17 mouse cellular contexts compared by ENCODE assay signal in genomic region chr11:96411934-96412333, GRCm38 (mm10). TPM values are rescaled to one million over a fixed set of nuclear protein-coding genes. Genes with fewer than 3 reads are reported as not detected.
DNase-seq lines count a peak whose midpoint lies in the region; TF ChIP-seq lines count a peak whose summit lies in the region.
"Had no signal": no experiment of that assay in that cellular context is flagged by ENCODE, and none has a peak within 500 bp of the region (broad histone marks: within the 10 kb centered on the region; RNA-seq: fewer than 3 reads in every experiment).

No protein-coding gene starts in this region.

- no peak for TF ChIP-seq POLR2A in embryonic fibroblast, embryonic 13.5 days (IDR thresholded peaks at IDR 0.05; ENCODE audit: low read depth, low read length)

- H3K36me3 ChIP-seq in E14TG2a.4 (ENCODE audit: insufficient read depth, low read length): no peaks in the 10 kb centered on the region
- H3K36me3 ChIP-seq: embryonic facial prominence, embryonic 13.5 days; neural tube, embryonic 13.5 days had no signal

- H3K27ac ChIP-seq in layer of hippocampus, adult 2 months: no peak overlapping the region
- H3K27ac ChIP-seq in embryonic fibroblast, embryonic 13.5 days (ENCODE audit: insufficient read depth, low read length): no peak overlapping the region
- H3K27ac ChIP-seq: embryonic facial prominence, embryonic 13.5 days; neural tube, embryonic 13.5 days had no signal

- H3K4me3 ChIP-seq in layer of hippocampus, adult 2 months: no peak overlapping the region
- H3K4me3 ChIP-seq in E14TG2a.4 (replicated peaks; ENCODE audit: low read length): no peak overlapping the region
- H3K4me3 ChIP-seq in embryonic fibroblast, embryonic 13.5 days (ENCODE audit: insufficient read depth, low read length): no peak overlapping the region
- H3K4me3 ChIP-seq: embryonic facial prominence, embryonic 13.5 days; neural tube, embryonic 13.5 days had no signal

- no peak for DNase-seq in layer of hippocampus, adult 2 months (ENCODE audit: low spot score in 2 of 2)
- no peak for DNase-seq in layer of hippocampus, postnatal 14 days (ENCODE audit: low spot score in 2 of 2)
- peak; percentile 17 for DNase-seq in A20 (ENCODE audit: low read depth, low spot score)
- DNase-seq in thymus, postnatal 14 days: no peak
- no peak for DNase-seq in left cerebral cortex, adult 8-10 months (ENCODE audit: low spot score in 2 of 2)
- DNase-seq: cerebellum, adult 9-11 months; kidney, adult 11 months had no signal

- peaks cover 14% of the 10 kb centered on the region for H3K4me1 ChIP-seq in E14TG2a.4 (replicated peaks; ENCODE audit: low read depth, low read length)
- peaks cover 23% of the 10 kb centered on the region for H3K4me1 ChIP-seq in embryonic fibroblast, embryonic 13.5 days (ENCODE audit: control insufficient read depth, insufficient read depth, low read length)

- peaks cover 4% of the 10 kb centered on the region; the same call in 1 of the 2 replicates for H3K9me3 ChIP-seq in E14TG2a.4 (ENCODE audit: low read length)

- H3K27me3 ChIP-seq in E14TG2a.4 (ENCODE audit: insufficient read depth, low read length): peaks cover 79% of the 10 kb centered on the region
- H3K27me3 ChIP-seq: neural tube, embryonic 13.5 days had no signal

- TF ChIP-seq CTCF in layer of hippocampus, adult 2 months (conservative IDR thresholded peaks at IDR 0.05): peak; percentile 40
- TF ChIP-seq CTCF in E14TG2a.4 (conservative IDR thresholded peaks at IDR 0.05; ENCODE audit: low read length): peak; percentile 72
- 0 out of 2 replicates have a peak, but pooled peaks have one; percentile 5 for TF ChIP-seq CTCF in embryonic fibroblast, embryonic 13.5 days (IDR thresholded peaks at IDR 0.05; ENCODE audit: borderline replicate concordance, insufficient read depth, low read length)

RNA-seq across cellular contexts. Expression of gene Hoxb1, which starts 46.4 kb away (rescaled TPM):
- total RNA-seq in layer of hippocampus, adult 2 months (2021): not detected
- not detected for total RNA-seq in layer of hippocampus, postnatal 14 days (2021)
- polyA plus RNA-seq in embryonic fibroblast, embryonic 13.5 days (2011; ENCODE audit: insufficient read length, low read depth, missing spikeins): not detected in 2 replicates
- not detected for total RNA-seq in left cerebral cortex, adult 8-10 months (2022)
- total RNA-seq: gastrocnemius, adult 8-10 months; heart, adult 8-10 months; layer of hippocampus, postnatal 10 days; left cerebral cortex, postnatal 25 days; liver, adult 2 months; monocyte, adult 5-6 weeks had no signal
- polyA plus RNA-seq: embryonic facial prominence, embryonic 13.5 days; liver, adult 2 months had no signal

RNA-seq across cellular contexts. Expression of gene Skap1, which starts 52.5 kb away (rescaled TPM):
- 1 to 10 TPM; 1.0 to 1.2 TPM for total RNA-seq in layer of hippocampus, adult 2 months (2021)
- total RNA-seq in layer of hippocampus, postnatal 14 days (2021): 1 to 10 TPM in 1 of 2 experiments, under 1 TPM in 1; 0.78 to 1.5 TPM
- polyA plus RNA-seq in embryonic fibroblast, embryonic 13.5 days (2011; ENCODE audit: insufficient read length, low read depth, missing spikeins): 0.47 TPM in 1 of 2 replicates, not detected in the other
- 1 to 10 TPM; 2.2 to 2.5 (median 2.3) TPM for total RNA-seq in left cerebral cortex, adult 8-10 months (2022)

Comparison
In these comparisons a context has a peak if more than half of its experiments do, and no peak if none do; other contexts are left out.
1. CTCF ChIP-seq: peak in every context shown above with its lines; median percentile 72 in E14TG2a.4; 40 in layer of hippocampus, adult 2 months; 5 in embryonic fibroblast, embryonic 13.5 days.